Mouse (Mus musculus) urinary bladder, adult 2 months (tissue): ENCODE results near the gene Fam172a. TPM values are rescaled to one million over a fixed set of nuclear protein-coding genes. Genes with fewer than 3 reads are reported as not detected.
"Not testable (repeated sequence)": the region's sequence is repeated elsewhere in the genome, so short reads cannot be mapped to it uniquely, and the experiment has no call there.

Experiments used
- DNase-seq: peaks from one replicate; pipeline ENCODE4 v3.0.0; 2022; ENCODE audit warnings: low spot score
- polyA plus RNA-seq: library from polyadenylated mRNA; depleted of rRNA; stranded (reverse); fragments of >200 nt; gene quantifications from 2 replicates; pipeline ENCODE4 v1.2.3, GENCODE M21; 2012; rRNA removed

The Fam172a gene
- 9.4 and 12.4 TPM in 2 replicates for polyA plus RNA-seq

- DNase-seq, result not testable (repeated sequence)
Observed at GRCm38 (mm10) chr13:77701733-77702132, at the start of gene Fam172a. TSS of gene Fam172a (plus strand) at chr13:77702033.

GRCm38 (mm10) chr13:77688651-77689050, 13.2 kb upstream of the Fam172a start:
- DNase-seq, result no peak

- DNase-seq, result peak; percentile 78
Observed at GRCm38 (mm10) chr13:77708514-77709013, 6.7 kb downstream of the Fam172a start.

- no peak for DNase-seq
Observed at GRCm38 (mm10) chr13:77717499-77717898, 15.7 kb downstream of the Fam172a start.

- DNase-seq, result no peak
Observed at GRCm38 (mm10) chr13:77742822-77743221, 41.0 kb downstream of the Fam172a start.

- DNase-seq, result no peak
Observed at GRCm38 (mm10) chr13:77777606-77778005, 75.8 kb downstream of the Fam172a start.

GRCm38 (mm10) chr13:77807341-77807740, 105.5 kb downstream of the Fam172a start:
- not testable (repeated sequence) for DNase-seq

GRCm38 (mm10) chr13:77810449-77810848, 108.6 kb downstream of the Fam172a start:
- DNase-seq, result no peak

- no peak for DNase-seq
Observed at GRCm38 (mm10) chr13:77826138-77826537, 124.3 kb downstream of the Fam172a start.

GRCm38 (mm10) chr13:77843017-77843654, 141.3 kb downstream of the Fam172a start:
- no peak for DNase-seq

- DNase-seq, result no peak
Observed at GRCm38 (mm10) chr13:77848868-77849267, 147.0 kb downstream of the Fam172a start.

- no peak for DNase-seq
Observed at GRCm38 (mm10) chr13:77864804-77865203, 163.0 kb downstream of the Fam172a start.

GRCm38 (mm10) chr13:77868314-77868713, 166.5 kb downstream of the Fam172a start:
- DNase-seq, result no peak

- DNase-seq, result no peak
Observed at GRCm38 (mm10) chr13:77878120-77878519, 176.3 kb downstream of the Fam172a start.

GRCm38 (mm10) chr13:77878545-77878944, 176.7 kb downstream of the Fam172a start:
- no peak for DNase-seq

GRCm38 (mm10) chr13:77897619-77898018, 195.8 kb downstream of the Fam172a start:
- no peak for DNase-seq

- DNase-seq, result no peak
Observed at GRCm38 (mm10) chr13:77898066-77898796, 196.4 kb downstream of the Fam172a start.

- DNase-seq, result no peak
Observed at GRCm38 (mm10) chr13:77899725-77900124, 197.9 kb downstream of the Fam172a start.

- no peak for DNase-seq
Observed at GRCm38 (mm10) chr13:77900843-77901242, 199.0 kb downstream of the Fam172a start.

- DNase-seq, result no peak
Observed at GRCm38 (mm10) chr13:77909184-77909583, 207.4 kb downstream of the Fam172a start.

- DNase-seq, result no peak
Observed at GRCm38 (mm10) chr13:77922834-77923233, 221.0 kb downstream of the Fam172a start.

- no peak for DNase-seq
Observed at GRCm38 (mm10) chr13:77957611-77958010, 255.8 kb downstream of the Fam172a start.
